Mouse (Mus musculus) G1E (cell line): ENCODE results near the gene Ifnz. TPM values are rescaled to one million over a fixed set of nuclear protein-coding genes. Genes with fewer than 3 reads are reported as not detected.
"Not testable (repeated sequence)": the region's sequence is repeated elsewhere in the genome, so short reads cannot be mapped to it uniquely, and the experiment has no call there.

Experiments used
- ATAC-seq: 2 replicates; pipeline ENCODE4 v1.8.0; 2016; ENCODE audit warnings: mild to moderate bottlenecking; ENCODE audit not compliant: insufficient number of reproducible peaks, poor library complexity, low FRiP score, severe bottlenecking; ENCODE audit errors: extremely low read depth
- DNase-seq: peaks from one replicate; pipeline ENCODE4 v3.0.0; 2012; ENCODE audit warnings: low spot score
- H3K27me3 ChIP-seq: 2 replicates; pipeline ENCODE4 v1.6.1; 2012; ENCODE audit warnings: mild to moderate bottlenecking, low read length, inconsistent platforms; ENCODE audit not compliant: insufficient read depth
- H3K36me3 ChIP-seq: replicated peaks from 2 replicates; pipeline ENCODE3; 2012; ENCODE audit warnings: mild to moderate bottlenecking, inconsistent platforms
- H3K4me1 ChIP-seq: 2 replicates; pipeline ENCODE4 v1.6.1; 2012; ENCODE audit warnings: low read depth, low read length, inconsistent platforms, mixed read lengths; ENCODE audit not compliant: insufficient read depth
- H3K4me3 ChIP-seq: 2 replicates; pipeline ENCODE4 v1.5.1; 2012; ENCODE audit warnings: low read depth, mild to moderate bottlenecking, inconsistent platforms, low read length, moderate library complexity, mixed read lengths
- H3K9me3 ChIP-seq: replicated peaks from 2 replicates; pipeline ENCODE4 v1.6.1; 2012; ENCODE audit warnings: inconsistent platforms
- polyA plus RNA-seq: library from polyadenylated mRNA; stranded (reverse); fragments of >175 nt; gene quantifications from 2 replicates; pipeline ENCODE4 v1.2.3, GENCODE M21; 2012
- total RNA-seq, 2 experiments: library from RNA; stranded (forward) in 1 of 2; stranded (reverse) in 1 of 2; fragments of 200-1000 nt in 1 of 2; fragments of >200 nt in 1 of 2; fragmentation: Nextera tagmentation in 1 of 2; gene quantifications; 2 replicates each; pipeline ENCODE4 v1.2.3; 2014 to 2017

The Ifnz gene
- total and polyA plus RNA-seq, 3 experiments, result not detected

- not testable (repeated sequence) for H3K9me3 ChIP-seq, H3K36me3 ChIP-seq, H3K4me1 ChIP-seq, DNase-seq, H3K4me3 ChIP-seq, ATAC-seq, H3K27me3 ChIP-seq
Observed at GRCm38 (mm10) chr4:88785409-88785808, 3.5 kb downstream of the Ifnz start, which contains the start of gene Gm13276. Gm13276 (plus strand) TSS chr4:88785709.

- H3K4me3 ChIP-seq, ATAC-seq, H3K36me3 ChIP-seq, H3K27me3 ChIP-seq, H3K9me3 ChIP-seq, DNase-seq, H3K4me1 ChIP-seq: not testable (repeated sequence)
Observed at GRCm38 (mm10) chr4:88788402-88788801, 6.5 kb downstream of the Ifnz start, which contains the start of gene Gm13277. Gm13277 (plus strand) TSS chr4:88788632.

GRCm38 (mm10) chr4:88791250-88791649 lies 9.3 kb downstream of the Ifnz start, which contains the start of gene Gm13278:
Gm13278 (plus strand) TSS chr4:88791550.
- H3K9me3 ChIP-seq, H3K4me1 ChIP-seq, H3K27me3 ChIP-seq, H3K36me3 ChIP-seq, H3K4me3 ChIP-seq, DNase-seq, ATAC-seq: not testable (repeated sequence)

GRCm38 (mm10) chr4:88793936-88794675 lies 12.2 kb downstream of the Ifnz start, which contains the start of gene Gm13275:
Gm13275 (plus strand) TSS chr4:88794487.
- H3K9me3 ChIP-seq, ATAC-seq, H3K36me3 ChIP-seq, H3K4me1 ChIP-seq, H3K27me3 ChIP-seq, H3K4me3 ChIP-seq, DNase-seq: not testable (repeated sequence)

GRCm38 (mm10) chr4:88797097-88797496 lies 15.2 kb downstream of the Ifnz start, which contains the start of gene Gm13279:
Gm13279 (plus strand) TSS chr4:88797397.
- not testable (repeated sequence) for H3K9me3 ChIP-seq, H3K4me1 ChIP-seq, H3K27me3 ChIP-seq, H3K4me3 ChIP-seq, DNase-seq, H3K36me3 ChIP-seq, ATAC-seq

GRCm38 (mm10) chr4:88799365-88799764 lies 17.4 kb downstream of the Ifnz start, which contains the start of gene Gm13285:
Gm13285 (plus strand) TSS chr4:88799665.
- ATAC-seq, result not testable (repeated sequence)

GRCm38 (mm10) chr4:88802954-88803353 lies 21.0 kb downstream of the Ifnz start, which contains the start of gene Gm13287:
Gm13287 (plus strand) TSS chr4:88803254.
- H3K27me3 ChIP-seq, H3K36me3 ChIP-seq, H3K4me1 ChIP-seq, ATAC-seq, H3K4me3 ChIP-seq, DNase-seq, H3K9me3 ChIP-seq: not testable (repeated sequence)

More at GRCm38 (mm10) chr4:88799365-88799764, 17.4 kb downstream of the Ifnz start, which contains the start of gene Gm13285:
- not testable (repeated sequence) for H3K4me3 ChIP-seq, H3K9me3 ChIP-seq, H3K4me1 ChIP-seq, DNase-seq, H3K27me3 ChIP-seq, H3K36me3 ChIP-seq

- not testable (repeated sequence) for ATAC-seq, H3K4me3 ChIP-seq
Observed at GRCm38 (mm10) chr4:88805231-88805630, 23.3 kb downstream of the Ifnz start, which contains the start of gene Gm13288. Gm13288 (plus strand) TSS chr4:88805531.

GRCm38 (mm10) chr4:88805761-88806160 lies 23.8 kb downstream of the Ifnz start:
- H3K36me3 ChIP-seq, H3K27me3 ChIP-seq, ATAC-seq, H3K4me1 ChIP-seq, H3K4me3 ChIP-seq, H3K9me3 ChIP-seq, DNase-seq: not testable (repeated sequence)

More at GRCm38 (mm10) chr4:88805231-88805630, 23.3 kb downstream of the Ifnz start, which contains the start of gene Gm13288:
- H3K4me1 ChIP-seq, H3K36me3 ChIP-seq, H3K27me3 ChIP-seq, DNase-seq, H3K9me3 ChIP-seq: not testable (repeated sequence)
